ENCODE assay signal across 18 mouse cellular contexts in the genomic region with DNA sequence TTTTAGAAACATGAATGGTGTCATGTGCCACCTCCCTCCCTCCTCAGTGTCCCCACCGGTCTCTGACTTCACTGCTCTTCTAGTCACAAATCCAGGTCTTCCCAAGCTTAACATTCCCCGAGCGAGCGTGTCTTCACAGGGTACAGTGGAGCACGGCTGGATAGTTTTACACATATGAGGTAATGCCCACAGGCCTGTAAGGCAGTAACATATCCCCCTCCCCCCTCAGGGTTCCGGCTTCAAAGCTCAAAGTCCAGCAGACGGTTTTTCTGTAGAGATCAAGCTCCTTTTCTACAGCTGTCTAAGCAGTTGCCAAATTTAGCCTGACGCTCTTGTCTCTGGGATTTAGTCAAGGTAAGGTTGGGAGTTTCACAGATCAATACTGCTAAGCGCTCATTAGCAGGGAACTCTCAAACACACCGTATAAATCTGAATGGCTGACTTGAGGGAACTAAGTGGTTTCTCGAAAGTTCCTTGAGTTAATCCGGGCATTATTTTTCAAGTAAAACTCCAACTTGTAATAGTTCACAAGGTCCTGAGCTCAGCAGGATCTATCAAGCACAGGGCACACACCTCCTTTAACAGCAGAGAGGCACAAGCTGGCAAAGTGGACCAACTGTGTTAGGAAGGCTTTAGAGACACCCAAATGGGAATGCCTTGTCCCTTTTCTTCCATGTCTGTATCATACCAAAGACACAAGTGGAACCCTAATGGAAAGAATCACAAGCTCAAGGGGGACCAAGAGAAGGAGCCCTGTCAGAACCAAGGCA.
DNase-seq lines count a peak whose midpoint lies in the region; ATAC-seq lines count a peak whose summit lies in the region.
"Had no signal": no experiment of that assay in that cellular context is flagged by ENCODE, and none has a peak within 500 bp of the region (broad histone marks: within the 10 kb centered on the region; RNA-seq: fewer than 3 reads in every experiment).

No protein-coding gene starts in this region.

- DNase-seq in heart, adult 8-10 months (ENCODE audit: low spot score), result no peak
- DNase-seq in kidney, adult 18-20 months, result peak; percentile 63
- peak; percentile 94 for DNase-seq in kidney, adult 9 months
- peak; percentile 49 to 71 for DNase-seq in kidney, postnatal 4 days
- no peak for DNase-seq in lung, postnatal 25 days (ENCODE audit: low spot score)
- no peak for DNase-seq in thymus, postnatal 10 days (ENCODE audit: low spot score in 2 of 2)
- DNase-seq: adrenal gland, adult 2 months; cerebellum, postnatal 10 days; gastrocnemius, postnatal 14 days; lung, postnatal 14 days; retina, postnatal 1 day; right cerebral cortex, postnatal 4 days had no signal

- H3K4me3 ChIP-seq in heart, embryonic 11.5 days (ENCODE audit: low read depth, low read length), result no peak overlapping the region
- no peak overlapping the region for H3K4me3 ChIP-seq in kidney, embryonic 15.5 days (replicated peaks)
- H3K4me3 ChIP-seq: forebrain, embryonic 12.5 days; limb, embryonic 10.5 days; liver, embryonic 15.5 days had no signal

- 0 out of 2 replicates have a peak overlapping the region, but pooled peaks have one; percentile 47 for H3K27ac ChIP-seq in heart, embryonic 11.5 days (ENCODE audit: low read depth, low read length)
- H3K27ac ChIP-seq in kidney, embryonic 15.5 days, result no peak overlapping the region
- H3K27ac ChIP-seq: forebrain, embryonic 12.5 days; limb, embryonic 10.5 days; liver, embryonic 15.5 days had no signal

- peaks cover 14% of the 10 kb centered on the region for H3K4me1 ChIP-seq in heart, embryonic 11.5 days (ENCODE audit: control insufficient read depth, insufficient read depth, low read length)
- H3K4me1 ChIP-seq in kidney, embryonic 15.5 days, result 0 out of 2 replicates have a peak, but pooled peaks cover 3% of the 10 kb centered on the region
- H3K4me1 ChIP-seq: forebrain, embryonic 12.5 days; limb, embryonic 10.5 days had no signal

- no peak for ATAC-seq in heart, embryonic 11.5 days (replicated peaks; ENCODE audit: insufficient number of reproducible peaks, low FRiP score, low TSS enrichment)
- ATAC-seq in kidney, embryonic 15.5 days (replicated peaks; ENCODE audit: low FRiP score), result no peak
- ATAC-seq: inflammation-experienced regulatory T-cells, adult 6 months had no signal

- no peak overlapping the region for H3K4me2 ChIP-seq in heart, embryonic 11.5 days
- H3K4me2 ChIP-seq in kidney, embryonic 15.5 days, result no peak overlapping the region
- H3K4me2 ChIP-seq: forebrain, embryonic 12.5 days; liver, embryonic 15.5 days had no signal

- no peaks in the 10 kb centered on the region for H3K27me3 ChIP-seq in heart, embryonic 11.5 days (ENCODE audit: control insufficient read depth, insufficient read depth, low read length)
- 0 out of 2 replicates have a peak, but pooled peaks cover 3% of the 10 kb centered on the region for H3K27me3 ChIP-seq in kidney, embryonic 15.5 days

- H3K36me3 ChIP-seq in heart, embryonic 11.5 days (ENCODE audit: control insufficient read depth, insufficient read depth, low read length), result no peaks in the 10 kb centered on the region
- no peaks in the 10 kb centered on the region for H3K36me3 ChIP-seq in kidney, embryonic 15.5 days
- H3K36me3 ChIP-seq: forebrain, embryonic 12.5 days; limb, embryonic 10.5 days; liver, embryonic 15.5 days had no signal

- no peak overlapping the region for H3K9ac ChIP-seq in heart, embryonic 11.5 days (ENCODE audit: low read depth, low read length)
- no peak overlapping the region for H3K9ac ChIP-seq in kidney, embryonic 15.5 days
- H3K9ac ChIP-seq: forebrain, embryonic 12.5 days; liver, embryonic 15.5 days had no signal

- no peaks in the 10 kb centered on the region for H3K9me3 ChIP-seq in heart, embryonic 11.5 days (replicated peaks; ENCODE audit: control insufficient read depth, low read length)
- H3K9me3 ChIP-seq in kidney, embryonic 15.5 days (replicated peaks), result no peaks in the 10 kb centered on the region
- H3K9me3 ChIP-seq: forebrain, embryonic 12.5 days; limb, embryonic 10.5 days; liver, embryonic 15.5 days had no signal

- 64% methylated on average over 12 of the region's 12 CpGs for WGBS in heart, embryonic 11.5 days (ENCODE audit: insufficient replicate concordance)
- WGBS in kidney, embryonic 15.5 days, result 80% methylated on average over 12 of the region's 12 CpGs

Comparison
In these comparisons a context has a peak if more than half of its experiments do, and no peak if none do; other contexts are left out.
1. DNase-seq: peak in kidney, adult 18-20 months (single experiment), kidney, adult 9 months (single experiment) and kidney, postnatal 4 days (2 of 2); none in heart, adult 8-10 months (single experiment), lung, postnatal 25 days (single experiment) and thymus, postnatal 10 days (0 of 2).